Mouse (Mus musculus): ENCODE data around the gene Rap1a.

Gene Rap1a

DNA sequence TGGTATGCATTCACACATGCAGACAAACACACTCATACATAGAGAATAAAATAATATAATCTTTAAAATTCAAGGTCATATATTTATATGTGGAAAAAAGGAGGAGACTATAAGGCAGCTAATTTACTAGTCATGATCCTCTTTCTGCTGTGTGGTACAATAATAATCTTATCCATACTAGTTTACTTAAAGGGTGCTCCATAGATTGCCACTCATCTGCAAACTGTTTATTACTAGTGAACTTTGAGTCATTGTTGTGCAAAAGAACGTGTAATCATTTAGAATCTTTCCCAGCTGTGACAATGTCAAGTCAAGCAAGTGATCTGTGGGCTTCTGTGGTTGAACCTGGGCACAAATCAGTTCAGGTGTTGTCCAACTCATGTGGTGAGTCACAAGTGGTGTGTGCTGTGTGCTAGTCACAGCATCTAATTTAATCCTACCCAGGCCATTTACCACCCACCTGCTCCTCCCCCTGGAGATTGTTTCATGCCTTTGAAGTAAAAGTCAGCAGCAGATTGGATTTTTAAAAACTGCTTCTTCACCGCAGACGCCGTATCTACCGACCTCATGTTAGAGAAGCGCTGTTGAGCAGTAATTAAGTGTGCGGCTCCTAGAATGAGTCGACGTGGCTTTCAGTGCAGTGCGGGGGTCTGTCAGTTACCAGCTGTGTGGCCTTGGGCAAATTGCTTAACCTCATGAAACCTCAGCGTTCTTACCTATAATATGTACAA is 5.5 kb upstream of the Rap1a start:
- no peak for DNase-seq (ENCODE audit: low spot score)

DNA sequence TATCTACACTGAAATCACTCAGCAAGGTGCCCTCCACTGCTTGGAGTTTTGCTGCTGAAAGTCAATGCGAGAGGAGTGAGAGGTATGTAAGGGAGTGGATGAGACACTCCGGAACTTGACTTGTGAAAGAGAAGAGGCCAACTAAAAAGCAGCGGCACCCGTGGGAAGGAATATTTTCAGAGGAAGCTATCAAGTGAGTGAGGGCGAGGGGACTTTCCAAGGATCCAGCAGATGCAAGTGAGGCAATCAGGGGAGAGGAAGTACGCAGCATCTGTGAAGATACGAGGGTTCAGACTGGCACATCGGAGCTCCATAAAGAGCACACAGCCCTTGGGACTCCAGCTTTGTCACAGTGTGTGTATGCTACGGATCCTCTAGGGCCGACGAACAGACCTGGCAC is 2.5 kb upstream of the Rap1a start:
- no peak for DNase-seq (ENCODE audit: low spot score)

DNA sequence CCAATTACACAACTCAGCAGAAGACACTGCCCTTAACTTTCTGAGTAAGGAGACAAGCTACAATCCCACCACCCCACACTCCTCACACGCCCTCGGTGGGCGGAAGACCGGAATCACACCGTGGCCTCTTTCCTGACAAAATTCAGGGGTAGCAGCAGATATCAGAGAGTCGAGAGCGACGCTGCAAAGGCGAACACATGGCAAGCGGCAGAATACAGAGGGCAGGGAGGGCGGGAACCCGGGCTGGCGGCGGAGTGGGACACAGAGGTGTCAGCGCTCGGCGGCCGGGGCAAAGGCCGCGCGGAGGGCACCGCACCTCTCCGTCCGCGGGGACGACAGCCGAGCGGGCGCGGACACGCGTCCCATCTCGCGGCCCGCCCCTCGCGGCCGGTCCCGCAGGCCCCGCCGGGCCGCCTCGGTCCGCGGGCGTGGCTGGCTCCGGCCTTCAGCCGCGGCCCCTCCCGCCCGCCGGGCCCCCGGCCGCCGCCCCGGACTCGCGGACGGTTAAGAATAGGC is 403 bp downstream of the Rap1a start:
- no peak for DNase-seq (ENCODE audit: low spot score)

DNA sequence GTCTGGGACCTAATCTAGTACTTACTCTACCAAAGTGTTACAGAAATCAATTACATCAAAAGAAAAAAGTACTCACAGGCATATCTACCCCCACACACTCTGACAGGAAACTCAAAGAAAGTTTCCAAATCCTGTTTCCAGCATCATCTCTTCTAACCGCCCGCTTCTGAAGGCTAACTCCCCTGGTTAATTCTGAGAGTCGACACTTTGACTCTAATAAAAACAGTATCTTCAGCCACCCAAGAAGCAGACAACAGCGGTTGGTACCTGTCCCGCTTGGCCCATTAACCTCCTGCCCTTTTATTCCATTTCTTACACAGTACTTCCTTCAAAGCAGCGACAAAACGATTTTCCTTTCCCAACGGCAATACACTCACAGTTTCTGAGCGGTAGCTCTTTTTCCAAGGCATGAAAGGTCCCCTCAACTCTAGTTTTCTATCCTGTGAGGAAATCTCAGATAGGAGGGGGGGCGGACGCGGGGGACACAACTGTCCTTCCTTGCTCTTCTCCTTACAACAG is 921 bp downstream of the Rap1a start:
- peak; percentile 51 for DNase-seq (ENCODE audit: low spot score)

DNA sequence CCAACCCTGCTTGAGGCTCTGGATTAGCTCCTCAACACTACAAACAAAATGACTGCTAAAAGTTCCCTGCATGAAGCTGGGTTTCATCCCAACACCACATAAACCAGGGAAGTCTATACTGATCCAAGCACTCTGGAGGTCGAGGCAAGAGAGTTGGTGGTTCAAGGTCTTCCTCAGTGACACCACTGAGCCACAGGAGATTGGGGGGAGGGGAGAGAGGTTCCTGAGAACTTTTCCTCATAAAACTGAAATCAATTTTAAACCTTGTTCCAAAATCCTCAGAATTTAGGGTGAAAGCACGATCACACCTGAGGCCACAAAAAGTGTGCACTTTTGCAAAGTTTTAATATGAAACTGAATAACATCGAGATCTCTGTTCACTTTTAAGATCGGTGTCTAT is 1.8 kb downstream of the Rap1a start:
- DNase-seq (ENCODE audit: low spot score): no peak

DNA sequence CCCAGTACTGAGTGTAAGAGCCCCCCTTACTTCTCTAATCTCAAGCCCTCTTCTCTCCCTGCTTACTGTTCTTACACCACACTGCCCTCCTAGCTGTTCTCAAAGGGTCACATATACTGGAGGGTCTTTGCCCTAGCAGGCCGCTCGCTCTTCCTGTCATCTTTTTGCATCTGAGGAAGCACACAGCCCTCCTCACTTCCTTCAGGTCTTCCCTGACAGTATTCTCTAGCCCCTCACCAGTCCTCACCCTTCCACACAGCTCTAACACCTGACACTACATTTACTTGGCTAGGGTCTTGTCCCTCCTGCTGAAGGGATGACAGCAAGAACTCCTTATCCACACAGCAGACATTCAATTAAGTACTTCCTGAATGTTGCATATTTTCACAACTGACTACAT is 2.4 kb downstream of the Rap1a start:
- no peak for DNase-seq (ENCODE audit: low spot score)

DNA sequence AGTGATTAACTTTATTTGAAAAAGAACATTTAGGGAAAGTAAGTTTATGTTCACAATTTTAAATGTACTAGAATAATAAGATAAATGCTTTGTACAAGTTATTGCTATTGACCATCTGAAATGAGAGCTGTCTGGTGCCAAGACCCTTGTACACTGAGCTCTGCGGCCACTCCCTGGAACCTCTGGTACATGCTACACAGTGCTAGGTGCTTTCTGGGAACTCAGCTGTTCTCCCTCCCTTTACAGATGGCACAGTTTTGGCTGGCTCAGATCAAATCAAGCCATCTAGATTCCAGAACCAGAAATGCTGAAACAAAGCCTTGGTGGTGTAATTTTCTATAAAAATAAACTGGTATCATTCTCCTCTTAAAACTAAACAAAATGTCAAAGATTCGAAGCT is 3.7 kb downstream of the Rap1a start:
- DNase-seq (ENCODE audit: low spot score): no peak

DNA sequence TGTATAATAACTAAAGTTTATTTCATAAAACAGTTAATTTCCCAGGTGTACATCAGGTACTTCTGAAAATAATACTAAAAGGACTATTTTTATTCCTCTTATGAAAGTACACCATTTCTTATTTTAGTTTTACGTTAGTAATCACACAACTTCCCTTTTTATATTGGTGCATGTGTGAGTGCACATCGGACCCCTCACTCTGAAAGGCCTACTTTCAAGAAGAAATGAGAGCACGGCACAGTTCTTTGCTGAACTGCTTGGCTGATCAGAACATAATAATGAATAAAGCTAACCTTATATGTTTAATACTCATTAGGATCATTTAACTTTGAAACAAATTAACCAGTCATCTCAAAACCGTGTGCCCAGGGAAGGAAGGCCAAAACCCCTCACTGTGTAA is 4.4 kb downstream of the Rap1a start:
- no peak for DNase-seq (ENCODE audit: low spot score)

DNA sequence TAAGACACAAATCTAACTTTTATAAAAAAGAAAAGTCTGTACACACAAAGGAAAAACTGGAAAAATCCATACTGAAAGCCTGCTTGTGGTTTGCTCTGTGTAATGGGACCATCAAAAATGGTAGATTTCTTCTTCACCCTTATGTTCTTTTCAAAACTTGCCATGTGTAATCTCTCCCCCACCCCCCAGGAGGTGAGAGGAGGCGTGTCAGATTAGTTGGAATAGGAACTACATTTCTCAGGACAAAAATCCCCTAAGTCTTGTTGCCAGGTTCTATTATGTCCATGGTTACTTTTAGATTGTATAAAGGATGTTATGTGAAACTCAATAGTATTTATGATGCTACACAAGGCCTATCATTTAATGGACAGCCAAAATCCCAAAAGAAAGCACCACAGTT is 6.8 kb downstream of the Rap1a start:
- DNase-seq (ENCODE audit: low spot score): no peak

DNA sequence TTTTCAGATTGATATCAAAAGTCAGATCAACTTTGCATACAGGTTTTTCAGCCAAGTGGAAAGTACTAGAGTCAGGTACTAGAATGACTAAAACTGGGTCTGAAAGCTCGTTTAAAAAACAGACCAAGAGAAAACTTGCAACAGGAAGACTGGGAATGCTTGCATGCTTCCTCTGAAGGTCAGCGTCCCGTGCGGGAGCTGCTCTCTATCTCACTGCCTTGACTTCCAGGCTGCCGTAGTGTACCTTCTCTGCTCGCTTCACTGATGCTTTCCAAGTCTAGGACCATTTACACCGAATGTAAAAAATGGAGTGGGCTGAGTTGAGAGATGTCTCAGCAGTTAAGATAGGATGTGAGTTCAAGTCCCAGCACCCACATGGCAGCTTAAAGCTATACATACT is 8.8 kb downstream of the Rap1a start:
- DNase-seq (ENCODE audit: low spot score): no peak

DNA sequence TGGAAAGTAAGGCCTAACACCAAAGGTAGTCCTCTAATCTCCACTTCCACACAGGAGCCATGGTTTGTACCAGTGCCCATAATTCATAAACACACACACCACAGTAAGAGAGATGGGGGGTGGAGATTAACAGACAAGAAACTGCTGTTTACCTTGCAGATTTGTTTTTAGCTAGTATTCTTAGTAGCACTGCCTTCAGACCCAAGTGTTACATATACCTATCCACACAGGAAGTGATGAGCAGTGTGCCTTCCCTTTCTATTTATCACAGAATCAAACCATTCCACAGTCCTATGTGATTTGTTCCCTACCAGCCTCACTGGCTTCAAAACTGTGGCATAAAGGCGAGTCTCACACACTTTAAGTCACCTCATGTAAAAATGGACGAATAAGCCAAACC is 10.0 kb downstream of the Rap1a start:
- DNase-seq (ENCODE audit: low spot score): no peak

DNA sequence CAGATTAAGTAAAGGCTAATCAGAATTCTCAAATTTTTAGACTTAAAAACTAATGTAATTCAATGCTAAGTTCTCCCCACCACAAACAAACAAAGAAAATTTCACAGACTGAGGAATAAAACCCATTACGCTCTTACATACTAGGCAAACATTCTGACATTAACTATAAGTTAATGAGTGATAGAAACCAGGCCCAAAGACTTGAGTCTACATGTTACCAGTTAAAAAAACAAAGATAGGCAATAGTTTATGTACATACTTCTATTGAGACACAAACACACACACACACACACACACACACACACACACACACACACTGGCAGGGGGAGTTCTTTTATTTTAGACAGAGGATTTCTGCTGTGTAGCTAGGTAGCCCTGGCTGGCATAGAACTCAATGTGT is 10.8 kb downstream of the Rap1a start:
- no peak for DNase-seq (ENCODE audit: low spot score)

DNA sequence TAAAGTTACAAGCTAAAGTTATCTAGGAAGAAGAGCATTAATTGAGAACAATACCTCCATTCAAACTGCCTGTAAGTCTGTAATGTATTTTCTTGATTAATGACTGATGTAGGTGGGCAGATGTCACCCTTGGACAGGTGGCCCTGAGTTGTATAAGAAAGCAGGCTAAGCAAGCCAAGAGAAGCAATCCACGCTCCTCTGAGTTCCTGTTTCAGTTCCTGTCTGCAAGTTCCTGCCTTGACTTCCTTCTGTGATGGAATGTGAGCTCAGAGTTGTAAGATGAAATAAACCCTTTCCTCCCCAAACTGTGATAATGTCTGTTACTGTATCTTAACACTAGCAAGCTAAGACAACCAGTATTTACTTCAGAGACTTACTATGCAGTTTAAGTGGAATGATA is 11.4 kb downstream of the Rap1a start:
- DNase-seq (ENCODE audit: low spot score): no peak

DNA sequence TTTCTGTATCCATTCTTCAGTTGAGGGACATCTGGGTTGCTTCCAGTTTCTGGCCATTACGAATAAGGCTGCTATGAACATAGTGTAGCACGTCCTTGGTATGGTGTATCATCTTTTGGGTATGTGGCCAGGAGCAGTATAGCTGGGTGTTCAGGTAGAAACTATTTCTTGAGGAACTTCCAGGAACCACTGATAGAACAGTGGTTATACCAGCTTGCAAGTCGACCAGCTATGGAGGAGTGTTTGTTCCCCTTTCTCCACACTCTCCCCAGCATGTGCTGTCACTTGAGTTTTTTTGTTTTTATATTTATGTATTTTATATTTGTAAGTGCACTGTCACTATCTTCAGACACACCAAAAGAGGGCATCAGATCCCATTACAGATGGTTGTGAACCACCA is 13.8 kb downstream of the Rap1a start:
- no peak for DNase-seq (ENCODE audit: low spot score)

DNA sequence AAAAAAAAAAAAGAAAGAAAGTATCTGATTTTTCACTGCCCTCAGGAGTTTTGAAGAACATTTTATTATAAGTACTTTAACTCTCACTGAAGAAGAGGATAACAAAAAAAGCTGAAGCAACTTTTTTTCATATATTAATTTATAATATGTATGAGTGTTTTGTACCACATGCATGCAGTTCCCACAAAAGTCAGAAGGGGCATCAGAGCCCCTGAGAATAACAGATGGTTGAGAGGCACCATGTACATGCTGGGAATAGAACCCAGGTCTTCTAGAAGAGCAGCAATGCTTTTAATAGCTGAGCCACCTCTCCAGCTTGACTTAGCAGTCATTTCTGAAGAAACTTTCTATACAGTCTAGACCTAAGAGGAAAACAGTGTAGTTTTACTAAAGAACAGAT is 15.3 kb downstream of the Rap1a start:
- no peak for DNase-seq (ENCODE audit: low spot score)

DNA sequence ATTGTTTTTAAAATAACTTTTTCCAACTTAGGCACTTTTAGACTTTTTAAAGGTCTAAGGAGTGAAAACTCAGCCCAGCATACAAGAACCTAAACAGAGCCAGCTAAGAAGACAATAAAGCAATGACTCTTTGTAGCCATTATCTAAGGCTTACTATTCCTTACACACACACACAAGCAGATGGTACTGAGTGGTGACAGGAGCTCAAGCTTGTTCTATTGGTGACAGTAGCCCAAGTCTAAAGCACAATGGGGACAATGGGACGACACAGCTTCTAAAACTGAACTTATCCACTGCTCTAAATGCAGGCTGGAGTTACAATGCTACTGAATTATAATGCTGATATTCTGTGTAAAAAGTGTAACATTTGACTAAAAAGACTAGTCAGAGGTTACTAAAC is 17.3 kb downstream of the Rap1a start:
- DNase-seq (ENCODE audit: low spot score): no peak

DNA sequence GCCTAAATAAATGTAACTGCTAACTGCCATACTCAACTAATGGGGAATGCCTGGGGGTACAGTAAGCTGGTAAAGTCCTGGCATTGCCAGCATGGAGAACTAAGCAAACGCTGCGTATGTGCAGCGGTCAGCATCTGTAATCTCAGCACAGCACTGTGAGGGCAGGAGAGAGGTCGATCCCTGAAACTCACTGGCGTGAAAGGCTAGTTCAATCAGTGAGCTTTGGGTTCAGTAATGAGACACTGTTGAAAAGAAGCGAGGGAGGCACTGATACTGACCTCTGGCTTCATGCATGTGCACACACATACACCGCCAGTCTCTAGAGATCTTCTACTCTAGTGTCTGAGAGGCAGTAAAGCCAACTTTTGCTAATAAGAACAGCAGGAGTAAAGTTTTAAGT is 18.7 kb downstream of the Rap1a start:
- no peak for DNase-seq (ENCODE audit: low spot score)

DNA sequence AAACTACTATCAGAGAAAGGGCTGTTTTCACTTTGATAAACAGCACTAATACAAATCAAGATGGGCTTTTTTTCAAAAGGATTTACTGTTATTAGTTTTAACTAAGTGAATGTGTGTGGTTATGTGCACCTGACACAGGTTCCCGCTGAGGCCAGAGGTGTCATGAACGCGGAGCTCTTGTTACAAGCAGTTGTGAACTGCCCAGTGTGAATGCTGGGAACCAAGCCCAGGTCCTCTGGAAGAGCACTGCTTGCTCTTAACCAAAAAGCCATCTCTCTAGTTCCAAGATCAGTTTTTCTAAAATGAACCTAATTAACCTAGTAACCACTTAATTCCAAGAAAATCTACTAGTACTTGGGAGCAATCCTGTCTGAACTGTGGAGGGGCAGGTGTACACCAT is 23.1 kb downstream of the Rap1a start:
- no peak for DNase-seq (ENCODE audit: low spot score)

DNA sequence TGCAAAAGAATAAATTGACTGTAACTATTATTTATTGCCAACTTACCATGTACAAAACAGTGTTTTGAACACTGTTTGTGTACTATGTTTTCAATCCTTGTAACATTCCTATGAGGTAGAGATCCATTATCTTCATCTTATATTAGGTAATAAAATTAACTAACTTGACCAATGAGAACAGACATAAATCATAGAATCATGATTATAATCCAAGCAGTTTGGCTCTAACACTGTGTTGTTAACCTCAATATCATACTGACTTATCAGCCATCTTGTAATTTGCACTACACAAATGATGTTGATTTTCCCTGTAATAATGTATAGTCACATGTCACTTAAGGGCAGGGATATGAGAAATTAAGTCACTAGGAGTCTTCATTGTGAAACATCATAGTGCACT is 26.6 kb downstream of the Rap1a start:
- DNase-seq (ENCODE audit: low spot score): no peak

DNA sequence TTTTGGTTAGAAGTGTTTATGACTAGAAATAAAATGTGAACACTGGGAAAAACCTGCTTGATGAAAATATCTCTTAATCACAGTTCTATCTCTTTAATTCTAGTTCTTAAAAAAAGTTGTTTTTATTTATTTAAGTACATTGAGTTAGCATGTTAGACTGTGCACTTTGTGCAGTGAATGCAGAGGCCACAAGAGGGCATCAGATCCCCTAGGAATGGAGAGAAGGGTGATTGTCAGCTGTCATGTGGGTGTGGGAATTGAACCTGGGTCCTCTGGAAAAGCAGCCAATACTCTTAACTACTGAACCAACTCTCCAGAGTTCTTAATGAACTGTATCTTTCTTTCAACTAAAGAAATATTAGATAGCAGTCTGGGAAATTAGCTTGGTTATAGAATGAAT is 29.6 kb downstream of the Rap1a start:
- peak; percentile 51 for DNase-seq (ENCODE audit: low spot score)

DNA sequence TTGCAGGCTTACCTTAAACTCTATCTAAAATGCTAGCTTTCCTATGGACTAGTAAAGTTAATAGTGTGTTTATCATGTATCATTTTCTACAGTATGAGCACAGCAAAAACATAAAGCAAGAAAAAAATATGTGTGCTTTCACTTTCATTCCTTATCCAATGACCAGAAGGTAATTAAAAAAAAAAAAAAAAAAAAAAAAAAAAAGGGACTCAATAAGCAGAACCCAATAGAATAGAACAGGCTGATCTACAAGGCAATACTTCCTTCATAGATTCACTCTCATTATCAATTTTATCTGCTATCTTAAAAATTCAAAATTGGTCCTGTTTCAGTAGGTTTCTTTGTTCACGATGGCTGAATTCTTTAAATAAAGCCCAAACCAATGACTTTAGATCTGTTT is 30.3 kb downstream of the Rap1a start:
- no peak for DNase-seq (ENCODE audit: low spot score)

DNA sequence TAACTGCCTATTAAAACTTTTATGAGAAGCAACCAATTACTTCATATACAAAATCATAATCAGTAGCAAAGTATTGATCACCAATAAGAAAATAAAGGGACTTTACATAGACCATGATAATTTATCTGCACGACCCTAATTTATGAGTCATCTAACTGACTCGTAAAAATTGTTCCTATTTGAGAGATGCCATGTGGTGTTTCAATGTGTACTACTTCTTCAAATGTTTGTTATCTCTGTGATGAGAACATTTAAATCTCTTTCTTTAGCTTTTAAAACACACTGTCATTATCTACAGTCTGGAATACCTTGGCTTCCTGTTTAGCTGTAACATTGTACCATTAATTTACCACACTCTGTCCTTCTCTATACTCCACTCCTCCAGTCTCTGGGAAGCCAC is 31.8 kb downstream of the Rap1a start:
- DNase-seq (ENCODE audit: low spot score): no peak

DNA sequence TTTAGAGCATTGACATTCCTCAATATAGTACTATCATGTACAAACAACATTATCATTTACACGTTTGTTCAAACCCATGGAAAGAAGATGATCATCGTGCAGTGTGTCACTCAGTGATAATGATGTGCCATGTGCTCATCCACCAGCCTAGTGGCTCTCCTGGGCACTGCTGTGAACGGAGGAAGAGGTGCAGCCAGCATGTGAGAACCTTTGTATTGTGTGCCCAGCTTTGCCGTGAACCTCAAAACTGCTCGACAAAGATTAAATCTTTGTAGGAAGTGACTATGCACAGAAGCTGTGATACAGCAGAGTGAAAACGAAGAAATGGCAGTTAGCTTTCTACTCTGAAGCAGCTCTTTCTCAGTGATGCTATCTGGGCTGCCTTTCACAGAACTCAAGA is 32.6 kb downstream of the Rap1a start:
- DNase-seq (ENCODE audit: low spot score): no peak

DNA sequence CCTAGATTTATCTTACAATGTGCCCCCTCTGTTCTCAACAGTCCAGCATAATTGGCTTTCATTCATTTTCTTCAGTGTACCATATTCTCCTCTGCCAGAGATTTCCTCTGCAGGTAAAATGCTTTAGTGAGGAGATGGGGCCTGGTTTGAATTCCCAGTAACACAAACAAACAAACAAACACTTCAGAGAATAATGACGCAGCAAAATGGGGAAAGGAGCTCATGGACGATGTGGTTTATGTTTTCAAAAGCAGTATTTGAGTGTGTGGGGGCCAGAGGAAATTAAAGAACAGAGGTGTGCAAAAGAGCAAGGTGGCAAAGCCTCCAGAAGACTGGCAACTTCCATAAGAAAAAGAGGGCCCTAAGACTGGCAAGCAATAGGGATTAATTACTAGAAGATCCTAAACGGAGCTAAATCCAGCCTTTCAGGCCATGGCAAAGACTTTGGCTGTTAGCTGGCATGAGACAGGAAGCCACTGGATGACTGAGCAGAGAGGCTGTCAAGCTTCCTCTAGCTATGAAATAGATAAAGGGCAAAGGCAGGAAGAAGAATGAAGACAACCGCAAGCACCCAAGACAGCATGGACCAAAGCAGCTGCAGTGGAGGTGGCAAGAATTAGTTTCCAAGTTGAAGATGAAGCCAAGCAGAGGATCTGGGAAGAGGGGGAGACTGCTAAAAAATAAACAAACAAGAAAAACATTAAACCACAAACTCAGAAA is 37.8 kb downstream of the Rap1a start:
- no peak for DNase-seq (ENCODE audit: low spot score)
